Mouse (Mus musculus): ENCODE measurements around the gene Fibin.

Gene Fibin

GRCm38 (mm10) chr2:110314074-110314473, 48.9 kb downstream of the Fibin start:
- DNase-seq = no peak

- no peak for DNase-seq
Measured at GRCm38 (mm10) chr2:110313305-110313824, 49.6 kb downstream of the Fibin start.

Data from kidney, adult 11 months (tissue).